Mouse (Mus musculus) layer of hippocampus, postnatal 36 days (tissue): ENCODE data around the gene Dot1l. TPM values are rescaled to one million over a fixed set of nuclear protein-coding genes. Genes with fewer than 3 reads are reported as not detected.

ENCODE experiments used
- DNase-seq, 2 experiments: peaks; one replicate each; pipeline ENCODE4 v3.0.0; 2022
- total RNA-seq, 2 experiments: library from RNA; stranded (reverse); gene quantifications; 2 replicates each; pipeline ENCODE4 v1.2.3; 2021

The Dot1l gene
- total RNA-seq, 2 experiments from 2014 or later = 48.6 to 61.9 TPM

DNA sequence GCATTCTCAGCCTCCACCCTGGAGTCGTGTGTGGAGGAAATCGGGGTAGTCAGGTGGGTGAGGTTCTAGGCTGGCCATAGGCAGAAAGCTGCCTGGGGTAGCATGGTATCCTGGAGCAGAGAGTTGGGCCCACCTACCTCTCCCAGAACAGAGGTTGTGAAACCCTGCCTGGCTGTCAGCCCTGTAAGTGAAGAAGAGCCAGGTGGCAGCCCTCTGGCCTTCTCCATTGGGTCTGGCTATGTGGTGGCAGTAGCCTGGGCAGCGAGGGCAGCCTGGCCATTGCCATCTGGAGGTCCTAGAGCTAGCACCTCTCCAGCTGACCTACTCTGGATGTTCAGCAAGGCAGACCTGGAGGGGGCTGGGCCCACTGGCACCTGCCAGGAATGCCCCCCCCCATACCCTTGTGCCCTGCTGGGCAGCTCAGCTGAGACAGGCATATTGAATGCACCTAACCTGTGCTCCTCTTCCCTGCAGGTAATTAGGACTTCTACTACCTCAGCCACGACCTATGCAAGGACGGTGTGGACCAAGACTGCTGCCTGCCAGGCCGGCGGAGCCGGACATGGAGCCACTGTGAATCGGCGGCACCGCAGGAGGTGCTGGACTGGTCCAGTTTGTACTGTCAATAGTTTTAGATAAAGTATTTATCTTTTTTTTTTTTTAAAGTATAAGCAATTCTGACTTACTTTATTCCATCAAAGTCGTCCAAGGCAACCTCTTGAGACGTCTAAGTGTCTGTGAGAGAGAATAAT, 38.2 kb downstream of the Dot1l start:
- no peak for DNase-seq

DNA sequence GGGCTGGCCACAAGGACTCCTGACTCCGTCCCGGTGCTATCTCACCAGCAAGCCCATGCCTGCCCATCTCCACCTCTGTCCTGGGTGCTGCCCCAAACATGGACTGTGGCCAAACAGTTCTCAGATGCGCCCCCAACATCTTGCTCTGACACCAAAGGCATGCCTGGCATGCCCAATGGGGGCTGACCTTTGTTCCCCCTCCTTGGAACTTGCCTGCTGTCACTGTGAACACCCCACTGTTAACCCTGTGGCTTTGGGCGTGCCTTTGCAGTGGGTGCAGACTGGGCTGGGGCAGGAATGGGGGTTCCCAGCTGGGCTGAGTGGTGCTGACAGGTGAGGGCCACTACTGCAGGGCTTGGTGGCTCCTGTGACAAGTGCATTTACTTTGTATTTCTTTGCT, 38.8 kb downstream of the Dot1l start:
- DNase-seq = no peak

DNA sequence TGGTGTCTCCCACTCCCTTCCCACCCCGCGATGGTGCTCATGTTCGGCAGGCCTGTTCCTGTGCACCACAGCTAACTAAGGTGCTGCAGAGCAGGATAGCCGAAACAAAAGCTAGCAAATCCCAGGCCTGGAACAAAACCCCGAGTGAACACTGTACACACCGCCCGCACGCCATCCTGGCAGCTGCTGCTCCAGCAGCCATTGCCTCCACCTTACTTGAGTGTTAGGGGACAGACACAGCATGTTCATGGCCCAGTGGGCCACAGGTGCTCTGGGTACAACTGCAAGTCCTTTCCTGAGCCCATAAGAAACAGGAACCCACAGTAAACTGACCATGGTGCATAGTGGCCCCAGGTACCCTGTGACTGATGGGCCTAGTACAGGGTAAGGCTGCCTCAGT, 39.7 kb downstream of the Dot1l start:
- no peak for DNase-seq

DNA sequence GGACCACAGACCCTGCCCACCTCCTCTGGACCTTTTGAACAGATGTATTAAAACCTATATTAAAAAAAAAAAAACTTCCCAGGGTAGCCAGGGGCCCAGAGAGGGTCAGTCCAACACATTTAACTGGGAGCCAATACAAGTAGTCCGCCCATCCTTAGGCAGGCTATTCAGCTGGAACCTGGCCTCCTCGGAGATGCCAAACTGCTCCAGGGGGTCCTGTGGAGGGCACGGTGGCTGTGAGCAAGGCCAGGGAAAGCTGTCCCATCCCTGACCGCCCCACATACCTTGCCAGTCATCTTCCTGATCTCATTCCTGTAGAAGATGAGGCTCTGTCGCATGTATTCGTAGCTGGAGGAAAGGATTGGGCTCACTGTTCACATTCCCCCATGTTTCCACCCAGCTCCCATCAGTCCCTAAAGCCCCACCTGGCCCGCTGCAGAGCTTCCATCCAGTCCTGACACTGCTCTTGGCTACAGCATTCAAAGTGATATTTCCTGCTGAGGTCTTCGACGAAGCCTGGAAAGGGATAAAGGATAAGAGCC, 41.4 kb downstream of the Dot1l start:
- no peak for DNase-seq

GRCm38 (mm10) chr10:80797186-80798149, 42.5 kb downstream of the Dot1l start:
- no peak for DNase-seq

DNA sequence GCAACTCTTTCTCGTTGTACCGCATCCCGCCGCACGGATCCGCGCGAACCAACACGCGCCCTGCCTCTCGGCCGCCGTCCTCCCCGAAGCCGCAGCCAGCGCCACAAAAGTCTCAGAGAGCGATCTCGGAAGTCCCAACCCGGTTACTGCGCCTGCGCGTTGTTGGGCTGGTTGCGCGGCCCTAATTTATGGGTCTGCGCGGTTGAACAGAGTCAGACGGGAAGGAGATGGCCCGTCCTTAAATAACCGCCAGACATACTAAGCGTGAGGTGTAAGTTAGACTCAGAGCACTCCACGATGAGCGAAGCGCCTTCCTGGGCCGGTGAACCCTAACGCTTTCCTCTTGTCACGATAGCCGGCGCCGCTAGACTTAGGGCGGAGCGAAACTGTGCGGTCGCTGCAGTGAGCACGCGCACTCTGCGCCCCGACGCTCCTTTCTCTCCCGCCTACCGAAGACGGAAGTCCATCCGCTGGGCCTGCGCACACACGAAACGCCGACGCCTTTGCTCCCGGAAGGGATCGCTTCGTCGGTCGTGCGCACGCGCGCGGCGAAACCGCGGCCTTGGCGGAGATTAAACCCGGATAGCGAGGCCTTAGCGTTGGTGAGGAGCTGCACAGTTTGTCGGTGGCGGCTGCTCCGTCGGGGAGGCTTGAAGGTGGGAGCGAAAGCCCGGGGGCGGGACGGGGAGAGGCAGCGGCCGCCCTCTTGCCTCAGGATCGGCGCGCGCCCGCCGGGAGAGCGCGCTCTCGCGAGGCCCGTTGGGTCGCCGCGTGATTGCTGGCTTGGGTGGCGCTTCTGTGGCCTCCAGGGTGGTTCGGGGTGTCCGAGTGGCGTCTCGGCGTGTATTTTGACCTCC, 43.4 kb downstream of the Dot1l start, which contains the start of the genes Sf3a2 and Plekhj1:
TSS of gene Sf3a2 (plus strand) at position 49 of the 857 bp plus-strand sequence.
TSS of gene Plekhj1 (minus strand) at position 477 of the 857 bp plus-strand sequence.
- peak; percentile 95 to 97 for DNase-seq

DNA sequence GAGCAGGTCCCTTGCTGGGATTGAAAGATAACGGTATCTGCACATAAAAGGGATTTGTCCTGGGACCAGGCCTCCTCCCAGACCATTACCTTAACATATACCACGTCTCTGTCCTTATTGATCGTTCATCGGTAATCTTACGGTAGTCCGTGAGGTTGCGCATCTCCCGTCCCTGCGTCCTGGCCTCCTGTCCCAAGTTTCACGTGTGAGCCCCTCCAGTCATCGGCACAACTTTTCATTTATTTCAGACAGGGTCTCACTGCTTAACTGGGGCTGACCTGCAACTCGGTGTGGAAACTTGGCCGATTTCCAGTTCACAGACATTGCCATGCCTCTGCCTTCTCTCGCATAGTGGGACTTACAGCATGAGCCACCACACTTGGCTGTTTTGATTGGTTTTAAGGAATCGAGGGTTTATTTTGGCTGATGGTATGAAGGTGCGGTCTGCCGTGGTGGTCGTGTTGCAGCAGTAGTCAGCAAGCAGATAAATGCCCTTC, 44.1 kb downstream of the Dot1l start:
- no peak for DNase-seq

- DNase-seq = no peak
These were observed 47.4 kb downstream of the Dot1l start for GRCm38 (mm10) chr10:80802204-80802912.

DNA sequence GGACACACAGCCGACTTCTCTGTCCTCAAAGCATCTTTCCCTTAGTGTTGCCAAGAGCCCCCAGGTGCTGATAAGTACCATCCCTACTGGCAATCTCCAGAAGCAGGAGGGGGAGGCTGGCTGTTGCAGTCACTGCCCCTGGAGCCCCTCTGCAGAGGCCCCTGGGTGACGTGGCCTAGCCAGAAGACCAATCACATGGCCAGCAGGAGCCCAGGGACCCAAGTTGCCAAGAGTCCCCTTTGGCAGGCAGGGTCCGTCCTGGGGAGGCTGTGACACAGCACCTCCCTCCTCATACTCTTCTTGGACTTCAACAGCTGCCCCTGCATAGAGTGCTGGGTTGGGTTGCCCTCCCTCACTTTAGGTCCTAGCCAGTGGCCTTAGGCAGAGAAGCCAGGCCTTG, 48.0 kb downstream of the Dot1l start:
- DNase-seq = no peak

GRCm38 (mm10) chr10:80804340-80804739, 49.3 kb downstream of the Dot1l start:
- DNase-seq = no peak

GRCm38 (mm10) chr10:80804916-80805315, 49.9 kb downstream of the Dot1l start, which contains the start of gene Amh:
Gene Amh, plus strand, starts transcription at chr10:80805243.
- no peak for DNase-seq

DNA sequence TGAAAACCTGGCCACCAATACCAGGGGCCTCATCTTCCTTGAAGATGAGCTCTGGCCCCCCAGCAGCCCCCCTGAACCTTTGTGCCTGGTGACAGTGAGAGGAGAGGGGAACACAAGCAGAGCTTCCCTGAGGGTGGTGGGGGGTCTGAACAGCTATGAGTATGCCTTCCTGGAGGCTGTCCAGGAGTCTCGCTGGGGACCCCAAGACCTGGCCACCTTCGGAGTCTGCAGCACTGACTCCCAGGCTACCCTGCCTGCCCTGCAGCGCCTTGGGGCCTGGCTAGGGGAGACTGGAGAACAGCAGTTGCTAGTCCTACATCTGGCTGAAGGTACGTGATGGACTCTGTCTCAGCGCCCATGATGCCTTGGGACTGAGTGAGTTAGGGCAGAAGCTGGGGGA, 50.3 kb downstream of the Dot1l start:
- DNase-seq = no peak

DNA sequence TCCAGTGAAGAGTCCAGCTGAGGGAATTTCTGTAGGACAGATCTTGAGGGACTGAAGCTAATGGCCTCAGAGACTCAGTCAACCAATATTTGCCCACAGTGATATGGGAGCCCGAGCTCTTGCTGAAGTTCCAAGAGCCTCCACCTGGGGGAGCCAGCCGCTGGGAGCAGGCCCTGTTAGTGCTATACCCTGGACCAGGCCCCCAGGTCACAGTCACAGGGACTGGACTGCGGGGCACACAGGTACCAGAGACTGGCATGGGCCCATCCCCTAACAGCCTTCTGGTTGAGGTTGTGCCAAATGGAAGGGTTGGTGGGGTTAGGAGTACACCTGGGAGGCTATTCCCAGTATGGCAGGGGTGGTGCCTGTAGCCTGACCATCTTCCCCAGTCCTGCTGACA, 50.9 kb downstream of the Dot1l start:
- peak; percentile 73 to 75 for DNase-seq

DNA sequence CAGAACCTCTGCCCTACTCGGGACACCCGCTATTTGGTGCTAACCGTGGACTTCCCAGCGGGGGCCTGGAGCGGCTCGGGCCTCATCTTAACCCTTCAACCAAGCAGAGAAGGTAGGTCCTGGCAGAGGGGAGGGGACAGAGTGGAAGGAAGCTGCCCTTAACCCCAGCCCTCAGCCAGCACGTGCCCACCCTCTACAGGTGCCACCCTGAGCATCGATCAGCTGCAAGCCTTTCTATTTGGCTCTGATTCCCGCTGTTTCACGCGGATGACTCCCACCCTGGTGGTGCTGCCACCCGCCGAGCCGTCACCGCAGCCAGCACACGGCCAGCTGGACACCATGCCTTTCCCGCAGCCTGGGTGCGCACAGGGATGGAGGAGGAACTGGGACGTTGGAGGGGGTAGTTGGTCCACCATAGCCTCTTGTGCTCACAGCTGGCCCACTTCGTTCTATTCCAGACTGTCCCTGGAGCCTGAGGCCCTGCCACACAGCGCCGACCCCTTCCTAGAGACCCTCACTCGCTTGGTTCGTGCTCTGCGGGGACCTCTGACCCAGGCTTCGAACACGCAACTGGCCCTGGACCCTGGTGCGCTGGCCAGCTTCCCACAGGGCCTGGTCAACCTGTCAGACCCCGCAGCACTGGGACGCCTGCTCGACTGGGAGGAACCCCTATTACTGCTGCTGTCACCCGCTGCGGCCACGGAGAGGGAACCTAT, 51.5 kb downstream of the Dot1l start:
- DNase-seq = no peak

DNA sequence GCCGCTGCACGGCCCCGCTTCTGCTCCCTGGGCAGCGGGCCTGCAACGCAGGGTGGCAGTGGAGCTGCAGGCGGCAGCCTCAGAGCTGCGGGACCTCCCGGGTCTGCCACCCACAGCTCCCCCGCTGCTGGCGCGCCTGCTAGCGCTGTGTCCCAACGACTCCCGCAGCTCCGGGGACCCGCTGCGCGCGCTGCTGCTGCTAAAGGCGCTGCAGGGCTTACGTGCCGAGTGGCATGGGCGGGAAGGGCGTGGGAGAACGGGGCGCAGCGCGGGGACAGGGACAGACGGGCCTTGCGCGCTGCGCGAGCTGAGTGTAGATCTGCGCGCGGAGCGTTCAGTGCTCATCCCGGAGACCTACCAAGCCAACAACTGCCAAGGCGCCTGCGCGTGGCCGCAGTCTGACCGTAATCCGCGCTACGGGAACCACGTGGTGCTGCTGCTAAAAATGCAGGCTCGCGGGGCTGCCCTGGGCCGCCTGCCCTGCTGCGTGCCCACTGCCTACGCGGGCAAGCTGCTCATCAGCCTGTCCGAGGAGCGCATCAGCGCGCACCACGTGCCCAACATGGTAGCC, 52.1 kb downstream of the Dot1l start:
- peak; percentile 87 to 89 for DNase-seq

GRCm38 (mm10) chr10:80808099-80808984, 53.3 kb downstream of the Dot1l start:
- DNase-seq = peak in 1 of 2 experiments; percentile 34

DNA sequence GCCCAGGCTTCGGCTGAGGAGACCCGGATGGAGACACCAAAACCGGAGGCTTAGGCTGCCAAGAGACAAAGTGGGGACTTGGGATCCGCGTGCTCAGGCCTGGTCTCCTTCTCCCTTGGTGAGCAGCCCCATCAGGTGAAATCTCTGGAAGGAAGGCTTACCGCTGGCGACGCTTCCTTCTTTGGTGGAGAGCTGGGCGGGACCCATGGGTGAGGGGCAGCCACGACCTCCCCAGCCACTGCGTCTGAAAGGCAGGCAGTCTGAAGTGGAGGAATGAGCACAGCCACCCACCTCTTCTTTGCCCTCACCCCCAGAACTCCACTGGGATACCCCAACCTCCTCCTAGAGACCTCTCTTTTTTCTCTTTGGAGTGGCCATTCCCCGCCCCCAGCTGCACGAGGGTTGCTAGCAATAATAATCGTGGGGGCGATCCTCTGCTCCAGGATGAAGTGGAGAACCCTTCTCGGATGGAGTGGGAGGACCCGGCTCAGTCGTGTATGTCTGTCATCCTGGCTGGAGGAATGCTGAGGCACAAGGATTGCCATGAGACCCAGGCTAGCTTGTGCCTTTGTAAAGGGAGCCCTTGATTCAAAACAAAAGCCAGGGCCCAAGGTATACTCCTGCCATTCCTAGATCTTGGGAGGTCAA, 54.1 kb downstream of the Dot1l start:
- peak in 1 of 2 experiments; percentile 21 for DNase-seq

DNA sequence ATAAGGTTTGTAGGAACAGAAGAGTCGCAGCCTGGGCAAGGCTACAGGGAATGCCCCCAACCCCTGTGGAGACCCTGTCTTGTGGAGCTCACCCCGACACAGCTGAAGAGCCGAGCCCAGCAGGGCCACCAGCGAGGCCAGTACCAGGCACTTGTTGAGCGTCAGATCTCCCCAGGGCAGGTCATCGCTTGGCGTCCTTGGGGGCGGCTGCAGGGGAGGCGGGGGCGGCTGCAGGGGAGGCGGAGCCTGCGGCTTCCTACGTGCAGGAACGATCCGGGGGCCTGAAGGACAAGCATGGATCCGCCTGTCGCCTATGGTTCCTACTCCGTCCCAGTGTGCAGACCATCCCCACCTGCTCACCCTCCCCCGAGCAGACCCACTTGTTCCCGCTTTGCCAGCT, 55.1 kb downstream of the Dot1l start:
- DNase-seq = no peak
